Mouse (Mus musculus) lung, adult 2 months (tissue): ENCODE results near the gene Aox3.

Experiments used
- CTCF ChIP-seq: fragments of 200-500 bp; IDR thresholded peaks from 2 replicates; pipeline ENCODE4 v1.5.1; 2011; ENCODE audit warnings: mild to moderate bottlenecking, low read length, control low read depth; ENCODE audit not compliant: insufficient read depth
- POLR2A ChIP-seq: fragments of 200-500 bp; IDR thresholded peaks from 2 replicates; pipeline ENCODE4 v1.6.1; 2011; ENCODE audit warnings: low read depth, mild to moderate bottlenecking, control low read depth, low read length, borderline replicate concordance; ENCODE audit errors: extremely low read depth

- TF ChIP-seq CTCF (no peak), POLR2A (no peak)
These were observed 5.3 kb downstream of the Aox3 start for GRCm38 (mm10) chr1:58118231-58118630.
